Mouse (Mus musculus) liver, embryonic 13.5 days (tissue): ENCODE measurements around the gene Rbm5. TPM values are rescaled to one million over a fixed set of nuclear protein-coding genes. Genes with fewer than 3 reads are reported as not detected.

Source experiments
- ATAC-seq: fragments of 200-750 bp; cut with Nextera tagmentation; 2 replicates; pipeline ENCODE4 v1.8.0; 2017; ENCODE audit warnings: low read depth, mild to moderate bottlenecking, moderate number of reproducible peaks, moderate library complexity
- DNase-seq: peaks from one replicate; pipeline ENCODE4 v3.0.0; 2022
- H3K27ac ChIP-seq: fragments of 300-500 bp; sonication (generic); 2 replicates; pipeline ENCODE4 v1.5.1; 2015; ENCODE audit warnings: moderate library complexity, mild to moderate bottlenecking, inconsistent platforms
- H3K27me3 ChIP-seq: fragments of 300-500 bp; sonication (generic); 2 replicates; pipeline ENCODE4 v1.6.1; 2015; ENCODE audit warnings: mild to moderate bottlenecking, inconsistent platforms
- H3K36me3 ChIP-seq: fragments of 300-500 bp; sonication (generic); 2 replicates; pipeline ENCODE4 v1.6.1; 2015; ENCODE audit warnings: mild to moderate bottlenecking, inconsistent platforms
- H3K4me1 ChIP-seq: fragments of 300-500 bp; sonication (generic); replicated peaks from 2 replicates; pipeline ENCODE4 v1.6.1; 2015; ENCODE audit warnings: inconsistent platforms
- H3K4me2 ChIP-seq: fragments of 300-500 bp; sonication (generic); 2 replicates; pipeline ENCODE4 v1.6.1; 2015; ENCODE audit warnings: inconsistent platforms, mild to moderate bottlenecking, moderate library complexity
- H3K4me3 ChIP-seq: fragments of 300-500 bp; sonication (generic); replicated peaks from 2 replicates; pipeline ENCODE4 v1.5.1; 2015; ENCODE audit warnings: mild to moderate bottlenecking, inconsistent platforms
- H3K9ac ChIP-seq: fragments of 300-500 bp; sonication (generic); 2 replicates; pipeline ENCODE4 v1.6.1; 2015; ENCODE audit warnings: mild to moderate bottlenecking, inconsistent platforms
- H3K9me3 ChIP-seq: fragments of 300-500 bp; sonication (generic); replicated peaks from 2 replicates; pipeline ENCODE4 v1.6.1; 2016; ENCODE audit warnings: inconsistent platforms
- WGBS: fragments of 180-500 bp; shearing (Covaris S2); methylation state at CpG from one replicate; pipeline ENCODE4 v1.1.7; 2015; ENCODE audit not compliant: insufficient replicate concordance; 5-methylcytosine and 5-hydroxymethylcytosine counted together
- polyA plus RNA-seq: library from polyadenylated mRNA; unstranded; fragments of >200 nt; fragmentation: Nextera tagmentation; extraction: Ambion mirVana; gene quantifications from 2 replicates; pipeline ENCODE4 v1.2.1, GENCODE M21; 2015

Gene Rbm5
- polyA plus RNA-seq = 64.7 and 75.5 TPM in 2 replicates

DNA sequence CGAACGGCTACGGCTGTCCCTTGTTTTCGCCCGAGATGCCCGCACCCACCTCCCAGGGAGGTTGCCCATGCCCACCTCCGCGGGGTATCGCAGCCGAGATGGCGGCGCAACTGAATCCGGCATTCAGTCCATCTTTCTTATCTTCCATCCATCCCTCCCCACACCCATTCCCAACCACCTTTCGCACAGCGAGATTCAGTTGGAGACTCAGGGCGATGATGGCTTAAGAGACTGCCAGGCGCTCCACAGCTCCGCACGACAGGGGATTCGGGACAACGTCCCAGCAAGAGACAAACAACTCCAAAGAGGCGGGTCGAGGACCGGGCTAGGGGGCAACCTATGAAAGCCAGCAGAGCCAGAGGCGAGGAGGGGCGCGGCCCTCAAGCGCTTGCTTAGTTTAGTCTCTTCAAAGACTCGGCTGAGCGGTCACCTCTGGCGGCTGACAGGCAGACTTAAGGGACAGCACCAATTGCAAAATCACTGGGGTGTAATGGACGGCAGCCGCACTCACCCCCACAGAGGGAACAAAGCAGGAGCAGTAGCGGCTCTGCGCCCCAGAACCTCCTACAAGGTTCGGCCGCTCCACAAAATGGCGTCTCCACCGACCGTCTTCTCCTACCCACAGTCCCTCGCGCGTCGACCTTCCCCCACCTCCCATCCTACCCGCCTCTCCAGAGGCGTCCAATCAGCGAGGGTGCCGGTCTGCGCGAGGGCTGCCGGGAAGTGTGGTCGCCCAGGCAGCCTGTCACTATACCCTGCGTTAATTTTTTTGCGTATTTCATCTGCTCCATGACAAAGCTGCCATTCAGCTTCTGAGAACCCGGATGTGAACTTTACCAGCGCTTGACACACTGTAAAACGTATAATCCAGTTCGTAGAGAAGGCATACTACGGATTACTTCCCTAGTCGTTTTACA is at the start of gene Rbm5:
Gene Rbm5 (minus strand): TSS at position 623 of the 917 bp plus-strand sequence.
- peak within 1 kb of the TSS; percentile 95 for H3K27ac ChIP-seq

DNA sequence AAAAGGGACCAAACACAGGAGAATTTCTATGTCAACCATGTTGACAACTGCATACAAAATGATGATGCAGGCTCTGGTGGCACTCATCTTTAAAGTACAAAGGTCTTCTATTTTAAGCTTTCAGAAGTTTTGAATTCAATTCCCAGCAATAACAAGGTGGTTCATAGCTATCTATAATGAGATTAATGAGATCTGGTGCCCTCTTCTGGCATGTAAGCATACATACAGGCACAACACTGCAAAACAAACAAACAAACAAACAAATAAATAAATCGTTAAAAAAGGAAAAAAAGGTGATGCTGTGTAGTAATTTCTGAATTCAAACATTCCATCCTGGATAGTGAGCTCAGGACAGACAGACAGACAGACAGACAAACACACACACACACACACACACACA is 41.3 kb upstream of the Rbm5 start:
- H3K36me3 ChIP-seq = peaks cover 50% of the 10 kb centered on the region
- no peak overlapping the region for H3K4me3 ChIP-seq
- 0 out of 2 replicates have a peak, but pooled peaks cover 3% of the 10 kb centered on the region for H3K4me1 ChIP-seq
- ATAC-seq = no peak
- H3K9ac ChIP-seq = no peak overlapping the region
- 79% methylated on average over 1 of the region's 1 CpGs for WGBS
- no peak for DNase-seq
- no peaks in the 10 kb centered on the region for H3K9me3 ChIP-seq
- H3K4me2 ChIP-seq = no peak overlapping the region
- H3K27ac ChIP-seq = no peak overlapping the region
- H3K27me3 ChIP-seq = no peaks in the 10 kb centered on the region

More for the DNA sequence above, at the start of gene Rbm5:
- peaks cover 27% of the 10 kb centered on the region for H3K4me1 ChIP-seq
- H3K9ac ChIP-seq = peak within 1 kb of the TSS; percentile 98
- H3K27me3 ChIP-seq = no peaks in the 10 kb centered on the region
- H3K4me3 ChIP-seq = peak within 1 kb of the TSS; percentile 95
- DNase-seq (peak; percentile 93), ATAC-seq (peak; percentile 100)
- H3K4me2 ChIP-seq = peak within 1 kb of the TSS; percentile 76
- H3K36me3 ChIP-seq = peaks cover 65% of the 10 kb centered on the region
- WGBS = under 1% methylated on average over 60 of the region's 60 CpGs
- no peaks in the 10 kb centered on the region for H3K9me3 ChIP-seq

DNA sequence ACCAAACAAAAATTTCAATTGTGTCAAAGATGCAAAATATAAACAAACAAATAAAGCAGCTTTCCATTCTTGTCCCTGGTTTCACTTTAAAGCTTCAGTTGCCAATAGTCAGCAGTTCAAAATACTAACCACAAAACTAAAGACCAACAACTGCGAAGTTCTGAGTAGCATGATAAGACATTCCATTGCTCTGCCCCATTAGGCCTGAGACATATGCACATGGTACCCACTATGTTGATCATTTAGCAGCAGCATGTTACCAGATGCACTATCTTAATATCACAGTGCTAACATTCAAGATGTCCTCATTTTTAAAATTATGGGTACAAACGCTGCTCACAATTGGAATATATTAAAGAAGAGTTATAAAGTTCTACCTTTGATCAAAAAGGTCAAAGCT is 40.2 kb upstream of the Rbm5 start:
- Histone ChIP-seq H3K4me1 (0 out of 2 replicates have a peak, but pooled peaks cover 3% of the 10 kb centered on the region), H3K36me3 (peaks cover 47% of the 10 kb centered on the region), H3K4me2 (no peak overlapping the region), H3K4me3 (no peak overlapping the region), H3K27me3 (no peaks in the 10 kb centered on the region), H3K9me3 (no peaks in the 10 kb centered on the region), H3K27ac (no peak overlapping the region), H3K9ac (no peak overlapping the region)
- WGBS = 53% methylated on average over 2 of the region's 2 CpGs
- ATAC-seq (no peak), DNase-seq (no peak)

DNA sequence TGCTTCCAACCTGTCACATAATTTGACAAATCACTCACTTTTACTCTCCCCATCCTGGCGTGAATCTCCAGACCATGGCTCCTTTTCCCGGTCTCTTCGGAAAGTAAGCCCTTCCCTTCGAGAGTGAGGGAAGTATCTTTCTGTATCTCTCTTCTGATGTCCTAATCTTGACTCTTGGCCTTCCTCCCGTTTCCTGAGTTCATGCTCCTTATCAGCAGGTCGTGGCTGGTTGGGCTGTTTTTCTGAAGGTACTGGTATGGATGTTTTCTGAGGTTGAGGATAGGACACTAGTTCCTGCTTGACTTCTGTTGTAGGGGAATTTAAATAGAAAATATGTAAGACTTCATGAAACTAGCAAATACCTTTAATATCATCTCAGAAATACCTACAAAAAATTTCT is 20.9 kb upstream of the Rbm5 start:
- Histone ChIP-seq H3K27ac (no peak overlapping the region), H3K27me3 (no peaks in the 10 kb centered on the region), H3K9me3 (no peaks in the 10 kb centered on the region), H3K36me3 (peaks cover 67% of the 10 kb centered on the region), H3K4me3 (no peak overlapping the region), H3K4me2 (no peak overlapping the region), H3K9ac (no peak overlapping the region), H3K4me1 (no peaks in the 10 kb centered on the region)
- WGBS = 24% methylated on average over 6 of the region's 6 CpGs
- ATAC-seq = no peak
- DNase-seq = no peak

DNA sequence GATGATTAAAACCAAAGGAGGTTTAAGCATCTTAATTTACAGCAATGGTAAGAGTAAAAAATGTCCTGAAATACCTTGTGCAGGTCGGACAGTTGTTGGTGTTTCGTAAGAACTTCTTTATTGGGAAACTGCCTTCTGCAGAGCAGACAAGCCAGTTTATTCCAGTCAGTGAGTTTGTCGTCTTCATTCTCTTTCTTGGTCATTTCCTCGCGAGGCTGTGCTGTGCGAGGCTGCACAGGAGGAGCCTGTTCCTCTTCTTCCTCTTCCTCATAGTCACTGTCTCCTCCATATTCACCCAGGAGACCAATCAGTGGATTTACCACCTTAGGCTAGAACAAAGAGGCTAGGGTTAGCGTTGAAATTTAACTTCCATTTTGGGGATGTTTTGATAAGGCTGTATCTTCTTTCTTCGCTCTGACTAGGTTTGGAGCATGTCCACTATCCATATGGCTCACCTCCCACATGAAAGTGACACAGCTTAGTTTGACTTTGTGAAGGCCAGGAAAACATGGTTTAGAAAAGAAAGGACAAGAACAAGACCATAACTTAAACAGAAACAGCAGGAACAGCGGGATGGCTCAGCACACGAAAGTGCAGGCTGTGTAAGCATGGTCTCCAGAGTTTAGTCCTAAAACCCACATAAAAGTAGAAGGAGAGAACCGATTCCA is 11.9 kb upstream of the Rbm5 start:
- peaks cover 81% of the 10 kb centered on the region for H3K36me3 ChIP-seq

DNA sequence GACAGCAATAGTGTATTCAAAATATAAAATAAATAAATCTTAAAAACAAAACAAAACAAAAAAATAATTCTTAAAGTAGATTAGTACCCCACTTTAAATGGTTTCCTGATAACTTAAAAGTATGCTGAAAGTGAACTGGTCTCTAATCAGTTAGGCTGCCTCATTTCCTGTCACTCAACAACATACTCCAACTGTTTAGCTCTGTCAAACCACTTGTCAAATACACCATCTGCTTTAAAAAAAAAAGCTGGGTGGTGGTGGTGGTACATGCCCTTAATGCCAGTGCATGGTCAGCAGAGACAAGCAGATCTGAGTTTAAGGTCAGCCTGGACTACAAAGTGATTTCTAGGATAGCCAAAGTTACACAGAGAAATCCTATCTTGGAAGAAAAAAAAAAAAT is 6.0 kb upstream of the Rbm5 start:
- H3K36me3 ChIP-seq = peaks cover 75% of the 10 kb centered on the region
- H3K4me2 ChIP-seq = no peak overlapping the region

More for the DNA sequence above, 11.9 kb upstream of the Rbm5 start:
- DNase-seq (no peak), ATAC-seq (no peak)
- H3K4me1 ChIP-seq = no peaks in the 10 kb centered on the region
- H3K9me3 ChIP-seq = no peaks in the 10 kb centered on the region
- no peak overlapping the region for H3K27ac ChIP-seq
- H3K4me2 ChIP-seq = no peak overlapping the region
- 75% methylated on average over 11 of the region's 11 CpGs for WGBS
- no peak overlapping the region for H3K4me3 ChIP-seq
- H3K27me3 ChIP-seq = no peaks in the 10 kb centered on the region
- H3K9ac ChIP-seq = no peak overlapping the region

DNA sequence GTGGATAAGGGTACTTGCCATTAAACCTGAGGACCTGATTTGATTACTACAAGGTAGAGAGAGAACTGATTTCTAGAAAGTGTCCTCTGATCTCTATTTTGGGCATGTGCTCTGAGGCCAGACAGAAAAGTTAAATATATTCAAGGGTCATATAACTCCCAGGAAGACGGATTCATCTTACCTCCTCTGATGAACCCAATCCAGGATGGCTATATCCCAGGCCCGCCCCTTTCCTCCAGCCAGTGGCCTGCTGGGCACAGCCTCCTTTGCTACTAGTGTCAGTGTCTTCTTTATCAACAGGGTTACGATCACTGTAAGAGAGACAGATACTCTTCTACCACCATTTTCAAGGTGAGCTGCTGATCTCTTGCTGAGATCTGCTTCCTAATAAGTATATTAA is 3.6 kb upstream of the Rbm5 start:
- H3K9ac ChIP-seq = no peak overlapping the region
- H3K27ac ChIP-seq = no peak overlapping the region
- H3K4me1 ChIP-seq = peaks cover 14% of the 10 kb centered on the region
- H3K4me3 ChIP-seq = no peak overlapping the region
- WGBS = 90% methylated on average over 3 of the region's 3 CpGs
- ATAC-seq = no peak
- no peaks in the 10 kb centered on the region for H3K9me3 ChIP-seq
- no peak for DNase-seq
- H3K4me2 ChIP-seq = no peak overlapping the region
- peaks cover 54% of the 10 kb centered on the region for H3K36me3 ChIP-seq
- no peaks in the 10 kb centered on the region for H3K27me3 ChIP-seq

More for the DNA sequence above, 6.0 kb upstream of the Rbm5 start:
- no peak for DNase-seq
- Histone ChIP-seq H3K9ac (no peak overlapping the region), H3K27ac (no peak overlapping the region), H3K27me3 (no peaks in the 10 kb centered on the region), H3K4me1 (peaks cover 4% of the 10 kb centered on the region), H3K9me3 (no peaks in the 10 kb centered on the region), H3K4me3 (no peak overlapping the region)
- ATAC-seq = no peak

DNA sequence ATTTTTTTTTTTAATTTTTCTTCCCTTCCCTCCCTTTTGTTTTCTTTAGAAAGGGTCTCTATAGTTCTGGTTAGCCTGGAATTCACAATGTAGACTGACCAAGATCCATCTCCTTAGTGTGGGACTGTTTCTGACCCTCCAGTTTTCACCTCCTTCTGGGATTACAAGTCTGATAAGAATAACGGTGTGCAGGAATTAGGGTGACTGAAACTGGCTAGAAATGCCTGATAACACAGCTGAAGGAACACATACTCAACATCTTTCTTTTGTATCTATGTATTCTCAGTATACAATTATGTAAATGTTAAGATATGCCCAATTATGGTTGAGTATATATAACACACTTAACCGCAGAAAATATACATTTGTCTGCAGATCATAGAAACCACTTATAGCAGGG is 986 bp upstream of the Rbm5 start:
- 43% methylated on average over 2 of the region's 2 CpGs for WGBS
- Histone ChIP-seq H3K36me3 (peaks cover 63% of the 10 kb centered on the region), H3K4me3 (peak overlapping the region; percentile 95), H3K27me3 (no peaks in the 10 kb centered on the region), H3K4me1 (peaks cover 27% of the 10 kb centered on the region), H3K9ac (peak overlapping the region; percentile 77; the same call in 1 of the 2 replicates), H3K9me3 (no peaks in the 10 kb centered on the region), H3K27ac (peak overlapping the region; percentile 89), H3K4me2 (peak overlapping the region; percentile 71)
- ATAC-seq (no peak), DNase-seq (no peak)

DNA sequence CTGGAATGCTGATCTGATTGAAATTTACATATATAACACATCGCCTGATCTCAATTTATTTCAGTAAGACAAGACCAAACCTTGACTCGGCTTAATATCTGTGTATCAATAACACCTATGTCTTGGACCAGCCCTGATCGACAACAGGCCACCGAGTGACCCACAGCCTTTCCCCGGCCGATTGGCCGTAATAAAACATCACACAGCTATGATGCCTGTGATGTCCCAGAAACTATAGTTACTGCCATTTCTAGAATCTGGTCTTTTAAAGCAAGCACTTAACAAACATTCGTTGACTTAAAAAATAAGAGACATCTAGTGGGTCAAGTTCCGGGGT is 791 bp downstream of the Rbm5 start:
- Histone ChIP-seq H3K4me3 (peak overlapping the region; percentile 95), H3K27ac (peak overlapping the region; percentile 95), H3K27me3 (no peaks in the 10 kb centered on the region), H3K4me2 (peak overlapping the region; percentile 76), H3K4me1 (peaks cover 27% of the 10 kb centered on the region), H3K9me3 (no peaks in the 10 kb centered on the region), H3K36me3 (peaks cover 65% of the 10 kb centered on the region), H3K9ac (peak overlapping the region; percentile 98)
- DNase-seq (no peak), ATAC-seq (no peak)
- under 1% methylated on average over 9 of the region's 9 CpGs for WGBS

DNA sequence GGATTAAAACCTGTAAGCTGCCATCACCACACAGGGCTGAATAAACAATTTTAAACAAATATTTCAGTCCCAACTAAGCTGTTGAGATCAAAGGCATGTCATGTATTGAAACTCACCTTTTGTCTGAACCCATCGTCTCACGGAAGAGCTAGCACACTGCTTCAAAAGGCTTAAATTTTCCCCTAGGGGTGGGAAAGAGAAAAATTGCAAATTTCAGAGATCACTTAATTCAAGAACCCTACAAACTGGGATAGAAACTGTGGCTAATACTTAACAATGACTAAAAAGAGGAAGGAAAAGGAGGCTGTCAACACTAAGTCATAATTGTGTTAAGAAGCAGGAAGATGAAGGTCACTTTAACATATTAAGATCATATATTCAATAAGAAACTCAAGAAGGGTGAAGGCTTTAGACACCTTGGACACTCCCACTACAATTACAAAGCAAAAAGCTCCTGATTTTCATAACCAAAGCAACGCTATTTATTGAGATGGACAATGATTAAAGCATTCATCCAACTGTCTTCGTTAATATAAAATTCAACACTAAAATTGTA is 1.3 kb downstream of the Rbm5 start:
- H3K4me2 ChIP-seq = peak overlapping the region; percentile 76
- H3K9ac ChIP-seq = peak overlapping the region; percentile 98
- no peak for DNase-seq
- H3K27me3 ChIP-seq = no peaks in the 10 kb centered on the region
- H3K36me3 ChIP-seq = peaks cover 65% of the 10 kb centered on the region
- peak overlapping the region; percentile 95 for H3K4me3 ChIP-seq
- 18% methylated on average over 4 of the region's 4 CpGs for WGBS
- no peak for ATAC-seq
- H3K27ac ChIP-seq = peak overlapping the region; percentile 95
- no peaks in the 10 kb centered on the region for H3K9me3 ChIP-seq
- peaks cover 27% of the 10 kb centered on the region for H3K4me1 ChIP-seq

DNA sequence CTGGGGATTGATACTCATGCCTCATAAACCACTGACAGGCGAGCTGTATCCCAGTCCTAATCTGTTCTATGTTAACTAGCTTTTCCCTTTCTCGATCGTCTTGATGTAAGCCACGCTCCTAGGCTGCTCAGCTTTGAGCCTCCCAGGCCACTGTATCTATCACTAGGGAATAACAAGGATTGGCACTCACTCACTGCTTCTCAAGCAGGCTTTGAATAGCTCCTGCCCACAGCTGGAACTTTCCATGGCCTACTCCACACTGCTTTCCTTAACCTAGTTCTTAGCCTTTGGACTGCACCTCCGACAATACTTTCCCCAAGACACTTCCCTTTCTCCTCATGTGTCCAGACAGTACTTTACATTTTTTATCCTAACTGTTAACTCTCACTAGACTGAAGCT is 1.9 kb downstream of the Rbm5 start:
- H3K27me3 ChIP-seq = no peaks in the 10 kb centered on the region
- H3K4me2 ChIP-seq = peak overlapping the region; percentile 76
- H3K4me1 ChIP-seq = peaks cover 27% of the 10 kb centered on the region
- H3K4me3 ChIP-seq = peak overlapping the region; percentile 95
- WGBS = 84% methylated on average over 5 of the region's 5 CpGs
- no peak overlapping the region for H3K27ac ChIP-seq
- ATAC-seq = no peak
- H3K9me3 ChIP-seq = no peaks in the 10 kb centered on the region
- peaks cover 65% of the 10 kb centered on the region for H3K36me3 ChIP-seq
- peak overlapping the region; percentile 98 for H3K9ac ChIP-seq
- DNase-seq = no peak
